Mouse (Mus musculus) gastrocnemius, postnatal 36 days (tissue): ENCODE data around the gene Lfng. TPM values are rescaled to one million over a fixed set of nuclear protein-coding genes. Genes with fewer than 3 reads are reported as not detected.

Source experiments
- DNase-seq, 2 experiments: peaks; one replicate each; pipeline ENCODE4 v3.0.0; 2022
- intact Hi-C: fragments of 180-260 bp; cut with DNase I; formaldehyde crosslinking; loops from one replicate; pipeline ENCODE4 v1.15.1; 2025
- total RNA-seq, 2 experiments: library from RNA; stranded (reverse); gene quantifications; 2 replicates each; pipeline ENCODE4 v1.2.3; 2021

The Lfng gene
- total RNA-seq, 2 experiments from 2014 or later, result 3.5 to 3.8 TPM

- intact Hi-C loops, result no loop called here
- no peak for DNase-seq
Measured at GRCm38 (mm10) chr5:140636316-140637057, 29.4 kb downstream of the Lfng start.

DNA sequence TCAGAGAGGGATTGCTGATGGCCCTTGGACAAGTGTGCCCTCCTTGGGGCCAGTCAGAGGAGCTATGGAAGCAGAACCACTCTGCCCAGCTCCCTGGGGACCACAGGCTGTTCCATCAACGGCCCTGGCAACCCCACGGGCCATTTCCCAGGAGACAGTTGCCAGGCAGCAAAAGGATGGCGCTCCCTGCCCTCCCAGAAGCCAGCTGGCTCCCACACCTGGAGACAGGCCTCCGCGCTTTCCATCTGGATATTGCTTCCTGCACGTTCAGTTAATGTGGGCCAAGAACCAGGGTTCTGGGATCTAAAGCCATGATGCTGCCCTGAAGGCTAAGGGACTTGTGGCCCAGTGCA is 29.9 kb downstream of the Lfng start:
- intact Hi-C loops, result no loop called here
- DNase-seq, result no peak

GRCm38 (mm10) chr5:140637989-140638388 is 30.9 kb downstream of the Lfng start:
- no peak for DNase-seq
- intact Hi-C loops, result no loop called here

DNA sequence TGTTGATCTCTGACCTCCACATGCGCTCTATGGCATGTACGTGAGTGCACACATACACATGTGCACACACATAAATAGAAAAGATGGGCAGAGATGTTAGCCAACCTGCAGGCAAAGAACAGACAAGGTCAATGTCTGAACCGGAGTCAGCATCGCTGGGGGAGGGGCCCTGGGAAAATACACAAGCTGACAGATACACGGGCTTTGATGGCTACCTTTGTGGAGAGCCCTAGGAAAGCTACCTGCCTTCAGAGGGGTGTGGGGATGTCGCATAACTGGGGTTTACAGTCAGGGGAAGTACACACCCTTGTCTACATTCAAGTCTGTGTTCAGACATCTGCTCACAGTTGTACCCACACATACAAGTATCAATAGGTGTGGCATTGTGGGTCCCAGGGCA is 31.4 kb downstream of the Lfng start:
- intact Hi-C loops, result no loop called here
- DNase-seq, result no peak

DNA sequence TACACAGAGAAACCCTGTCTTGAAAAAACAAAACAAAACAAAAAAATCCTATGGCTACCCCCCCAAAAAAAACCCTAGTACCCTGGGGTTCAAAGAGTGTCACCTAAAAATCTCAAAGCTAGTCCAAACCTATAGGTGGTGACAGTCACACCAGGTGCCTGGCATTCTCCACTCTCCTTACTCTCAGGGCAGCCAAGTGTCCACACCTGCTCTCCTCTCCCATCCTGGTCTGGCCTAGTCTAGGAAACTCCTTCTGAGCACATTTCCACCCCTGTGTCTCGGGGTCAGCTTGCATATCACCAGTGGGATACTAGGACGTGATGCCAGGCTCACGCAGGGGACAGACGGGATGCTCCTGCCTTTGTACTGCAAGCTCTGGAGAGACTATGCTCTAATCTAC is 32.2 kb downstream of the Lfng start:
- intact Hi-C loops, result no loop called here
- no peak for DNase-seq

- intact Hi-C loops, result no loop called here
- peak; percentile 67 to 80 for DNase-seq
Measured at GRCm38 (mm10) chr5:140639871-140640270, 32.8 kb downstream of the Lfng start.

DNA sequence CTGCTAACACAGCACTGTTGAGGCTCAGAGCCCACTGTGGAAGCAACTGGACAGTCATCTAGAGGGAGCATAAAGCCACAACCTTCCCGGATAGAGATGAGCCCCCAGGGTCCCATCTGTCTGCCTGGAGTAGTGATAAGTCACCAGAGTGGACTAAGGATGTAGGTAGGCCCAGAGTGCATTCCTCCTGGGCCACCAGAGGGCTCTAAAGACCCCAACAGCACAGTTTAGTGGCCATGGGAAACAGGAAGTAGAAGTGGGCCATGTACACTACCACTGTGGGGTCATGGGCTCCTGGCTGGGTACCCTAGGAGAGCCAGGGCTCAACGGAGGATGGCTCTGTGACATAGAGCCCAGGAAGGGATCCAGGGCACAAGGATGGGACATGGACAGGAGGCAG is 33.7 kb downstream of the Lfng start:
- no peak for DNase-seq
- intact Hi-C loops, result no loop called here

GRCm38 (mm10) chr5:140641254-140641928 is 34.3 kb downstream of the Lfng start:
- no peak for DNase-seq

DNA sequence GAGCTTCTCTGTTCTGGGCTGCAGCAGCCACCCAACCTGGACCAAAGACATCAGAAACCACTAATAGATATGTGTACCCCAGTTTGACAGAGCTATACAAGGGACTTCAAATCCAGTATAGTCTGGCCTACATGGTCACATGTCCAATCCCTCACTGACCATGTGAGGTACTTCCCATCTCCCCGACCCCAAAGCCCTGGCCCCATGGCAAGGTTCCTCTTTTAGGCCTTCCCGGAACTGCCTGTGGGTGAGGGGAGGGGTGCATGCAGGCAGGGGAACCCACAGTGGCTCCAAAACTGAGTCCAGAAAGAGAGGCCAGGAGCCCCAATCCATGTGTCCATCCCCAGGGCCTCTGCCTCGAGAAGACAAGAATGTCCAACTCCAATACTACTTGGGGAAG is 35.0 kb downstream of the Lfng start:
- intact Hi-C loops, result no loop called here
- DNase-seq, result no peak

More at GRCm38 (mm10) chr5:140641254-140641928, 34.3 kb downstream of the Lfng start:
- intact Hi-C loops, result no loop called here

DNA sequence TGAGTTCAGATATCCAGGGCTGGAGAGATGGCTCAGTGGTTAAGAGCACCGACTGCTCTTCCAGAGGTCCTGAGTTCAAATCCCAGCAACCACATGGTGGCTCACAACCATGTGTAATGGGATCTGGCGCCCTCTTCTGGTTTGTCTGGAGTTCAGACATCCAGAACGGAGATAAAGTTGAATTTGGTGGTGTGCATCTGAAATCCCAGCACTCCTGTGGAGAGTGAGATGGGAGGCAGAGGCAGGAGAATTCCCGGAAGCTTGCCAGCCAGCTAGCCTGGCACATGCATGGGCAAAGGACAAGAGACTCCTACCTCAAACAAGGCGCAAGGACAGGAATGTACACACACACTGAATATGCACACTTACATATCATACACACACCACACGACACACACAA is 37.1 kb downstream of the Lfng start:
- intact Hi-C loops, result no loop called here

GRCm38 (mm10) chr5:140644702-140645201 is 37.6 kb downstream of the Lfng start:
- no peak for DNase-seq
- intact Hi-C loops, result no loop called here

More for the DNA sequence above, 37.1 kb downstream of the Lfng start:
- no peak for DNase-seq

- intact Hi-C loops, result no loop called here
- DNase-seq, result no peak
Measured at GRCm38 (mm10) chr5:140645454-140645853, 38.3 kb downstream of the Lfng start.

GRCm38 (mm10) chr5:140646171-140646570 is 39.1 kb downstream of the Lfng start:
- intact Hi-C loops, result no loop called here
- no peak for DNase-seq

GRCm38 (mm10) chr5:140647031-140647760 is 40.1 kb downstream of the Lfng start:
- DNase-seq, result no peak
- intact Hi-C loops, result no loop called here

GRCm38 (mm10) chr5:140647821-140648518 is 40.9 kb downstream of the Lfng start:
- intact Hi-C loops, result no loop called here
- DNase-seq, result peak in 1 of 2 experiments; percentile 38

- intact Hi-C loops, result no loop called here
- no peak for DNase-seq
Measured at GRCm38 (mm10) chr5:140648519-140649100, 41.5 kb downstream of the Lfng start, which contains the start of gene Ttyh3. Ttyh3 (minus strand) TSS chr5:140649031.

- intact Hi-C loops, result no loop called here
- peak; percentile 90 to 98 for DNase-seq
Measured at GRCm38 (mm10) chr5:140649101-140649667, 42.1 kb downstream of the Lfng start.

DNA sequence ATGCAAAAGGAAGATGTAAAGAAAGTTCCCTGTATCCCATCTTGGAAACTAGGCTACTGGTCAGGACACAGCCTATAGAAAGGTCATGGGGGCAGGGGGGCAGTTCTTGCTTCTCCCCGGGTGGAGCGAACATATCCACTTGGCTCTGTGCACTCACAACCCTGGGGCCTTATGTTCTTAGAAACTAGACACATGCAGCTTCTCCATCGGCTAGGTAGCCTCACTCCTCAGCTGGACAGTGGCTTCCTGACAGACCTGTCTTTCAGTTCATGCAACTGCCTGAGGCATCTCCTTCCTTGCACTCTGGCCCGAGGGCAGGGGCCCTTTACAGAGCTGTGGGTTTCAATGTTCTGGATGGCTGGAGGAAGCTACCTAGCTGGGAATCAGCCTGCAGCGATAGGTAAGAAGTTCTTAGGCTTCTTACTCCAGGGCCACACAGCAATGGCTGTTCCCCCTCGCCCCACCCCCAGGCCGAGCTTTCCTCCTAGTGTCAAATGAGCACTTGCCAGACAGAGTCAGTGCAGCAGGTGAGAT is 42.8 kb downstream of the Lfng start:
- DNase-seq, result no peak
- intact Hi-C loops, result loop anchor here (2.0 kb wide), 1 partner anchor 57 kb away; no protein-coding TSS in a partner anchor

DNA sequence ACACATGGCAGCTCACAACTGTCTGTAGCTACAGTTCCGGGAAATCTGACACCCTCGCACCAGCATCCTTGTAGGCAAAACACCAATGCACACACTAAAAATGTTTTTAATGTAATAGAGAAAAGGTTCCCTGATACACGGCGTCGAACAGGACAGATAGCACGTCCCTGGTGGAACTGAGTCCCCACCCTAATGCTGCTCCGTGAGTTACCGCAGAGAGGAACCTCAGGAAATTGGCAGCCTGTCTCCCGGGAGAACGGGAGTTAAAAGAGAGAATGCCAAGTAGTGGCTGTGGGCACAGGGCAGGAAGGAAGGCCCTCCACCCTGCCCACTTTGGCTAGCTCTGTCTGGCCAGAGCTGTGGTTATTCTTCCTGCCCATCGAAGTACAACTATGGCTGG is 44.1 kb downstream of the Lfng start:
- DNase-seq, result no peak
- intact Hi-C loops, result loop anchor here (2.0 kb wide), 1 partner anchor 56 kb away; no protein-coding TSS in a partner anchor
